Mouse (Mus musculus) urinary bladder, adult 18-20 months (tissue): ENCODE results near the gene Chil4.
"Not testable (repeated sequence)": the region's sequence is repeated elsewhere in the genome, so short reads cannot be mapped to it uniquely, and the experiment has no call there.

ENCODE experiments used
- DNase-seq, 2 experiments: peaks; one replicate each; pipeline ENCODE4 v3.0.0; 2022; ENCODE audit warnings: low spot score in 2 of 2, mixed read lengths in 2 of 2

Chil4 gene

DNA sequence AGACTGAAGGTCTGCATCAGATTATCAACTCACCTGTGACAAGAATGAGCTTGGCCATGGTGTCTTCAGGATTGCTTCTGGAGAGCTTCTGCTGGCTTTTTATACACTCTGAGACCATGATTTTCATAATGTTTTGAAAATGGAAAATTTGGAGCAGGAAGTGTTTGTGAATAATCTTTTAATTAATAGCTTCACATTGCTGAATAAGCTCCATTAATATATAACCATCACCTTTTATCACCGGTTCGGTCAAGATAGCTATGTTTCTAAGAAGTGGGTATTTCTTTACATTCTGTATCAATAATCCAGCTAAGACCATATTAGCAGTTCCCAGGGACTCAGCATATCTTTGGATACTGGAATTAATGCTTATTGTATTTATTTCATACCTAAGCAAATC, at the start of gene Chil4:
Gene Chil4, minus strand, starts transcription at position 101 of the 400 bp plus-strand sequence.
- DNase-seq: no peak

DNA sequence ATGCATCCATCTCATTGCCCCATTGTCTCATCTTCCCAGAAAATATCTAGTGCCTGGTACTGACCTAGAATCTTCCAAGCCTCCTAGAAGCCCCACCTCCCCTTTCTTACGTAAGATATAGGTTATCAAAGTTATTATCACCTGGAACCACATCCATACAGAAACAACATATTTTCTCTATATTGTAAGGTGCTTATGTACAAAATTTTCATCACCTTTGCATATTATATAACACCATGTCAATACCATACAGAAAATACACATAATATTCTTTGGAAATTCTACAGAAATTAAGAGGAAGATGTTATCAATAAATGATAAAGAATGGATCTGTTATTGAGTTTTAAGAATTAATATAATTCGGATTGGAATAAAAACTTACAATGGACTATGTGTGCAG, 46.5 kb upstream of the Chil4 start:
- no peak for DNase-seq

DNA sequence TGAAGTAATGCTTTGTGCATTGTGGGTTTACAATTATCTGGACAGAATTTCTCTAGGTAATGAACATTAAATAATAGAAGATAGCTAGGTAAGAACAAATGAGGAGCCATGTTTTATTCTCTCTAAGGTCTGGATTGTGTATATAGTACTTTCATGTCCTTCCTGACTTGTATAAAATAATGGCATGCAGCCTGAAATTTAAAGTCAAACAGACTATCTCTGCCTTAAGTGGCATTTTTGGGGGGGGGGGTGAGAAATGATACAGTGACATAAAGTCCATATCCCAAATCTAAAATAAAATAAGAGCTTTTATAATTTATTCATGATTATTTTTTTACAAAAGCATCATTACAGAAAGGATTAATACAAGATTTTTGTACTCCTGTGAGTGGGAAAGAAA, 45.5 kb upstream of the Chil4 start:
- no peak for DNase-seq

DNA sequence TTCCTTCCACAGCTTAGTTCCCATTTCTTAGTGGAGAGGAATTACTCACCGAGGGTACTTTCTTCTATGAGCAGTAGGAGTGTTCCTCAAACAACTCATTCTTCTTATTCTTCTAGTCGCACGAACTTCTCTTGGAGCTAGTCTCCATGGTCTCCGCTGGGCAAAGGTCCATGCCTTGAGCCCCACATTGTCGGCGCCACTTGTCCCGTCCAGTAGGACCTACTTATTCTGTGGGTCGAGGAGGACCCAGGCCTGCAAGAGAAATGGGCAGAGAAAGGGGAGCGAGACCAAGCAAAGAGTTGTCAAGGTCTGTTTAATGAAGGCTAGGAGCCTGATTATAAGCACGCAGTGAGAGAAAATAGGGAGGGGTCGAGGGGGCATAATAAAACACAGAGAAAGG, 37.8 kb upstream of the Chil4 start:
- not testable (repeated sequence) for DNase-seq

DNA sequence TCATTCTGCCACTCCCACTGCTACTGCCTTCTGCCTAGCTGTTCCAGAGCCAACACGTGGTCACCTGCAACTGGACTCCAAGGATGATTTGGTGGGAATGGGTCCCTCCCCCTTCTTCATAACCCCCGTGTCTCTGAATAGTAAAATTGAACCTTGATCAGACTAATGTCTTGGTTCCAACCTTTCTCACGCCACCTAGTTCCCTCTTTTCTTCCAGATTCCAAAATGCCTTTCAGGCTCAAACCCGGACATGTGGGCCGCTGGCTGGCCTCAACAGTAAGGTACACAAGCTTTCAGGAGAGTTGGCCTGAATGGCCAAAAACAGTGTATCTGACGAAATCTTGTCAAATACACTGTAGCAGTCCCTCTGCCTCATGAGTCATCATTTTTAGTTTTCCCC, 33.4 kb upstream of the Chil4 start:
- no peak for DNase-seq

DNA sequence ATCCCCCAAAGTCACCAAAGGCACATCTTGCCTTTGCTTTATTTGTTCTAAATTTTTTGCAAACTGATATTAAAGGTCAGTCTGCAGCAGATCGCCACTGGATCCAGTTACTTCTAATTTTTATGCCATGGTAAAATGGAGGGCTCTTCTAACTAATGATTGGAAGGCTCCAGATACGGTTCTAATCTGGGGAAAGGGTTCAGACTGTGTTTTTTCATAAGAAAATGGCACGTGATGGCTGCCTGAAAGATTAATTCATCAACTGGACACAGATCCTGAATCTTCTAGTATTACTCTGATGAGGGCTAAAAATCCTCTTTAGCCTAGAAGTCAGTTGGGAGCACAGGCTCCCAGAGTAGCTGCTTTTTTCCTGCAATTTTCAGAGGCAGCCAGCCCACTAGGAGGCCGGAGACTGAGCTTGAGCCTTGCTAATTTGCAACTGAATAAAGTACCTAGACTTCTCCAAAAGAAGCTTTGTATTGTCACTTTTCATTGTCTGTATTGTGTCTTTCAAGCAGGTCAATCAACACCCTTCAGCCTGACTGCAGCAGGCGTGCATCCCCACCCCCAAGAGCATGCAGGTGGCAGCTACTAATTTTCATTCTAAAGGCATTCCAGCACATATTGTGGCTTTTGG, 31.6 kb upstream of the Chil4 start:
- not testable (repeated sequence) for DNase-seq

DNA sequence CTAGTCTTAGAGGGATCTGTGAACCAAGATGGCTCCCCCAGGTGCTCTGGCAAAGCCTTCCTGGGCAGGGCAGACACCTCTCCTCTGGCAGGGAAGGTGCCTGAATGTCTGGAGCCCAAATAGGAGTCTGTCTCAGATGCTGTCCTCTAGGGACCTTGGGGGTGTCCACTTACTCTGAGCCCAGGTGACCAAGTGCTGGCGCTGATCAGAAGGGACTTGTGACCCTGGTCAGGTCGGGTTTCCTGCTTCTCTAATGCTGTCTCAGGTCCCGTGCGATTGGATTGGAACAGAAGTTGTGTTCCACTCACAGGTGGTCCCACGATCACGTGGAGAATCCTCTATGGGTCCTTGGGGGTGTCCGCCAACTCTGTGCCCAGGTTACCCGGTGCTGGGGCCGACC, 28.1 kb upstream of the Chil4 start:
- not testable (repeated sequence) for DNase-seq

DNA sequence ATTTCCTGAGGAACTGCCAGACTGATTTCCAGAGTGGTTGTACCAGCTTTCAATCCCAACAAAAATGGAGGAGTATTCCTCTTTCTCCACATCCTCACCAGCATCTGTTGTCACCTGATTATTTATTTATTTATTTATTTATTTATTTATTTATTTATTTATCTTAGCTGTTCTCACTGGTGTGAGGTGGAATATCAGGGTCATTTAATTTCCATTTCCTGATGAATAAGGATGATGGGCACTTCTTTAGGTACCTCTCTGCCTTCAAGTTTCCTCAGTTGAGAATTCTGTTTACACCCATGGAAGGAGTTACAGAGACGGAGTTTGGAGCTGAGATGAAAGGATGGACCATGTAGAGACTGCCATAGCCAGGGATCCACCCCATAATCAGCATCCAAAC, 20.9 kb upstream of the Chil4 start:
- DNase-seq: not testable (repeated sequence)

DNA sequence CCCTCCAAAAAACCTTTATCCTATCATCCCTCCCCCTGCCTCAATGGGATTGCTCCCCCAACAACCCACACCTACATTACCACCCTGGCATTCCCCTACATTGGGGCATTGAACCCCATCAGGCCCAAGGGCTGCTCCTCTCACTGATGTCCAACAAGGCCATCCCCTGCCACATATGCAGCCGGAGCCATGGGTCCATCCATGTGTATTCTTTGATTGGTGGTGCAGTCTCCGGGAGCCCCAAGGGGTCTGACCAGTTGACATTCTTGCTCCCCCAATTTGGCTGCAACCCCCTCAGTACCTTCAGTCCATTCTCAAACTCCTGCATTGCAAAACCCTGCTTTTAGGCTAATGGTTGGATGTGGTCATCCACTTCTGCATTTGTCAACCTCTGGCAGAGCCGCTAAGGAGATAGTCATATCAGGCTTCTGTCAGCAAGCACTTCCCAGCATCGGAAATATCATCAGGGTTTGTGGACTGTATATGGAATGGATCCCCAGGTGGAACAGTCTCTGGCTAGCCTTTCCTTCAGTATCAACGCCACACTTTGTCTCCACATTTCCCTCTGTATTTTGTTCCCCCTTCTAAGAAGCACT, 20.0 kb upstream of the Chil4 start:
- DNase-seq: no peak

DNA sequence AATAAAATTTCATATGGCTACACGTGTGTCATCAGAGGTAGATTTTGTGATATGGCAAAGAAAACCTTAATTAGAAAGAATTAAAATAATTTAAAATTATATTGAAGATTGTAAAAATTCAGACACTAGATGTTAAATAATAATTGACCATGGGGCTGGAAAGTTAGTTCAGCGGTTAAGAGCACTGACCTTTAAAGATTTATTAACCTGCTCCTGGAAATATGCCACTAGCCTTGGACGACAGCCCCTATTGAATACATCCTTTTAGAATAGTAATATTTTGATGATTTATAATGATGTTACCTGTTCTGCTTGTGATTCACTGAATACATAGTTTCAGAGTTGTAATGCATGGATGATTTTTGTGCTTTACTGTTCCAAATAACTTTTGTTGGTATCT, 4.1 kb upstream of the Chil4 start:
- not testable (repeated sequence) for DNase-seq

DNA sequence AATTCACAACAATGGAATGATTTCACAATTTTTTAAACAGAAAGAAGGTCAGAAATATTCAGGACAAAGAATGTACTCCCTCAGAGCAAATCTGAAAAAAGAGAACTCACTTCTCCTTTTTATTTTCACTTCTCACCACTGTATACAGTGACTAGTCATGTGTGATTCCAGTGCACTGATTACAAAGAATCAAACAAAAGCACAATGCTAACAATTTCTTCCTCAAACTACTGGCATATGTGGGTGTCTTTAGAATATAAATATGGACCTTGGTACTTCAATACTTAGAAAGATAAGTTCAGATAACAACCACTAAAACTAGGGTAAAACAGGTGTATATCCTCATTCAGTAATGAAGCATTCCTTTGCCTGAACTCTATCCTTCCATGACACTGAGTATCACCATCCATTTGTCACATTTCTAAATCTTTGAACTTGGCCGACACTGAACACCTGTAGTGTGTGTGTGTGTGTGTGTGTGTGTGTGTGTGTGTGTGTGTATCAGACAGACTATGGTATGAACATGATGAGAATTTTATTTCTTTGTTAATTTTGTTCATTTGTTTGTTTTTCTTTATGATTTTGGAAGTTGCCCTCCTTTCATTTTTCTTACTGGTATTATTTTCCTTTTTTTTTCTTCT, 2.4 kb upstream of the Chil4 start:
- no peak for DNase-seq

DNA sequence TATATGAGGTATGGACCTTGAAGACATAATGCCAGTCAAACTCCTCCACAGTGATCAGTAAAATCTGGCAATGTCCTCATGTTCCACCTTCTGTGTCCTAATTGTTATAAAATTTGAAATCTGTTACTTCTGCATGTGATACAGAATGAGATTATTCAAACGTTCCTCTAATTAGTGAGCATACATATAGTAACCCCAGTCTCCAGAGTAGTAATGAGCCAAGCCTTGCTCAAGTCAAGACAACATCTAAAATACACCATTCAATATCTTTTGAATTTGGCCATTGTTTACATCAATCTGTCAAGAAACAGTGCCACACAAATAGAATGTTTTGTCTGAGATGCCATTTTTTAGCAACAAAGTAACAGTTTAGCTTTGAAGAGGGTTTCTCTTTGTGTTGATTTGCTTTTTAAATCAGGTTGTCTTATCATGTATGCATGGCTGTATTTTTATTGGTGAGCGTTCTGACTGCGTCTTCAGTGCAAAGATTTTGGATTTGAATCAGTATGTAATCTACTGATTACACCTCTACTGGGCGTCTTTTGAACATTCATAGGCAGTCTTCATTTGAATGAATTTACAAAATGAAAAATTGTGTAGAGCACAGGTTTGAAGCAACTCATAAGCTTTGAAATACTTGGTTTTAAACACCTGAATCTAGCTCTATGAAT, 888 bp downstream of the Chil4 start:
- not testable (repeated sequence) for DNase-seq

DNA sequence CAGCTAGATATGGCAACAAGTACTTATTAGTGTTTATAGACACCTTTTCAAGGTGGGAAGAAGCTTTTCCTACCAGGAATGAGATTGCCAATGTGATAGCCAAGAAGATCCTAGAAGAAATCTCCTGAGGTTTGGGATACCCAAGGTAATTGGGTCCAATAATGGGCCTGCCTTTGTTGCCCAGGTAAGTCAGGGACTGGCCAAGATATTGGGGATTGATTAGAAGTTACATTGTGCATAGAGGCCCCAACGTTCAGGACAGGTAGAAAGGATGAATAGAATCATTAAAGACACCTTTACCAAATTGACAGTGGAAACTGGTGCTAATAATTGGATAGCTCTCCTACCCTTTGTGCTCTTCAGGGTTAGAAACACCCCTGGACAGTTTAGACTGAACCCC, 21.3 kb downstream of the Chil4 start:
- not testable (repeated sequence) for DNase-seq

DNA sequence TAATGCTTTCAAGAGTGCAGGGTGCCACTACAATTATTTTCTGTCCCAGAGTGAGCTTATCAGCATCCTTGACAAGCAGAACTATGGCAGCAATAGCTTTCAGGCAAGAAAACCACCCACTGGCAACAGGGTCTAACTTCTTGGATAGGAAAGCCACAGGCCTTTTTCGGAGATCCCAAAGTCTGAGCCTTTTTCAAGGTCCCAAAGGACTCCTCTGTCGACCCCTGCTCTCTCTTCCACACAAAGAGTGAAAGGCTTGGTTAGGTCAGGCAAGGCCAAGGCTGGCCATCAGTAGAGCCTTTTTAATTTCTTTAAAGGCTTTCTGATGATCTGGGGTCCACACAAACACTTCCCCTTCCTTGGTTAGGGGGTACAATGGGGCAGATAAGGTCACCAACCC, 22.1 kb downstream of the Chil4 start:
- not testable (repeated sequence) for DNase-seq

DNA sequence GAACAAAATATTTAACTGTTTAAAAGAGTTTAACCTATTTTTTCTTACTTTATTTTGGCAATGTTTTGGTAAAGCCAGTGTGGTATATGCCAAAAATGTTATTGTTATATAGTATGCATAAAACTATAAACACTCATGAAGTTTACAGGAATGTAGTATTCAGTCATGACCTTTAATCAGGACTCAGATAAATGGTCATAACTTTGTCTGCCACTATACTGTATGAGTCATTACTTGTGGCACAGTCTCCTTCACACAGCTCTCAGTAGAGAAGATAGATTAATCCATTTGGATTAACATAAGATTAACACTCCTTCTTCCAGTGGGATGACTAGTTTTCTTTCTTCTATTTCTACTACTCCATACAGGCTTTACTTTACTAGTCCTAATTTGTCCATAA, 23.0 kb downstream of the Chil4 start:
- DNase-seq: no peak

DNA sequence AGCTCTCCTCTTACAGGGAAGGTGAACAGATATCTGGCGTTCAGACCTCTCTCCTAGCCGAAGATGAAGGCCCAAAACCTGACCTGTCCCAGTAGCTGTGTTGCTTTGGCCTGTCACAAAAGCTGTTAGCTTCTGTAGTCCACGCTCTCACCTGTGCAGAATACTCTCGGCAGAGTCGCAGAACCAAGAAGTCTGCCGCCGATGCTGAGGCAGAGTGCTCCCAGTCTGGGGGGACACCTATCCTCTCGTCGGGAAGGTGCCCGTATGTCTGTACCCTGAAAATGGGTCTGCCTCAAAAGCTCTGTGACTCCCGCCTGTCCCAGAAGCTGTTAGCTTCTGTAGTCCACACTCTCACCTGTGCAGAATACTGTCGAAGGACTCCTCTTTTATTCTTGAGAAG, 23.8 kb downstream of the Chil4 start:
- DNase-seq: no peak

DNA sequence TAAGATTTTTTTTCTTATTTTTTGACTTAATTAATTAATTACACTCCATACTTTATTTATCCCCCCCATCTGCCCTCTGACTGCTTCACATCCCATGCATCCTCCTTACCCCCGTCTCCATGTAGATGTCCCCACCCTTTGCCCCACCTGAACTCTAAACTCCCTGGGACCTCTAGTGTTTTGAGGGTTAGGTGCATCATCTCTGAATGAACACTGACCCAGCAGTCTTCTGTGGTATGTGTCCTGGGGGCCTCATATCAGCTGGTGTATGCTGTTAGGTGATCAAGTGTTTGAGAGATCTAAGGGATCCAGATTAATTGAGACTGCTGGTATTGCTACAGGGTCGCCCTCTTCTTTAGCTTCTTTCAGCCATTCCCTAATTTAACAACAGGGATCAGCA, 31.3 kb downstream of the Chil4 start:
- DNase-seq: no peak

DNA sequence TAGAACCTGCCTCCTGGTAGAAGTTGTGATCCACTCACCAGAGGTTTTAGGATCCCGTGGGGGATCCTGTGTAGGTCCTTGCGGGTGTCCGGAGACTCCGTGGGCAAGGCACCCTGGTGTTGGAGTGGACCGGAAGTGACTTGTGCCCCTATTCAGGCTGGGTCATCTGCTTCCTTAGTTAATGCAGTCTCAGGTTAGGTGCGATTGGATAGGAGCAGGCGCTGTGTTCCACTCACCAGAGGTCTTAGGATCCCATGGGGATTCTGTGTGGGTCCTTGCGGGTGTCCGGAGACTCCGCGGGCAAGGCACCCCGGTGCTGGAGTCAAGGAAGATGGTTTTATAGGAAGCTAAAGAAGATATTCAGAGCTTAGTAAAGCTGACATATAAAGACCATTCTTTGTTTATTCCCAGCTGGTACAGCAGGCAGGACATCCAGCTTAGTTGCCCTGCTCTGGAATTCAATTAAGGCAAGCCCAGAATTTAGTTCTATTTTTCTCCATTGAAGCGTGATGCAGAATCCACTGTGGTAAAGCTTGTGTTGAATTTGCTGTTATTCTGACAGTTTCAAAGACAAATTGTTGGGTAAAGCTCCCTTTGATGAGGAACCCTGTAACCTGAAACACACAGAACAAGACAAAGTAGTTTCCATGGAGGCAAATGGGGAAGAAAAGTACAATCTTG, 41.7 kb downstream of the Chil4 start:
- DNase-seq: no peak

DNA sequence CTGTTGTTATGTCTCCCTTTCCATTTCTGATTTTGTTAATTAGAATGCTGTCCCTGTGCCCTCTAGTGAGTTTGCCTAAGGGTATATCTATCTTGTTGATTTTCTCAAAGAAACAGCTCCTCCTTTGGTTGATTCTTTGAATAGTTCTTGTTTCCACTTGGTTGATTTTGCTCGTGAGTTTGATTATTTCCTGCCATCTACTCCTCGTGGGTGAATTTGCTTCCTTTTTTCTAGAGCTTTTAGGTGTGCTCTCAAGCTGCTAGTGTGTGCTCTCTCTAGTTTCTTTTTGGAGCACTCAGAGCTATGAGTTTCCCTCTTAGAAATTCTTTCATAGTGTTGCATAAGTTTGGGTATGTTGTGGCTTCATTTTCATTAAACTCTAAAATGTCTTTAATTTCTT, 44.3 kb downstream of the Chil4 start:
- DNase-seq: not testable (repeated sequence)

DNA sequence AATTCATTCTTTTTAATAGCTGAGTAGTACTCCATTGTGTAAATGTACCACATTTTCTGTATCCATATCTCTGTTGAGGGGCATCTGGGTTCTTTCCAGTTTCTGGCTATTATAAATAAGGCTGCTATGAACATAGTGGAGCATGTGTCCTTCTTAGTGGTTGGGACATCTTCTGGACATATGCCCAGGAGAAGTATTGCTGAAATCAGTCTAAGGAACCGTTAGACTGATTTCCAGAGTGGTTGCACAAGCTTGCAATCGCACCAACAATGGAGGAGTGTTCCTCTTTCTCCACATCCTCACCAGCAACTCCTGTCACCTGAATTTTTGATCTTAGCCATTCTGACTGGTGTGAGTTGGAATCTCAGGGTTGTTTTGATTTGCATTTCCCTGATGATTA, 46.8 kb downstream of the Chil4 start:
- DNase-seq: not testable (repeated sequence)

DNA sequence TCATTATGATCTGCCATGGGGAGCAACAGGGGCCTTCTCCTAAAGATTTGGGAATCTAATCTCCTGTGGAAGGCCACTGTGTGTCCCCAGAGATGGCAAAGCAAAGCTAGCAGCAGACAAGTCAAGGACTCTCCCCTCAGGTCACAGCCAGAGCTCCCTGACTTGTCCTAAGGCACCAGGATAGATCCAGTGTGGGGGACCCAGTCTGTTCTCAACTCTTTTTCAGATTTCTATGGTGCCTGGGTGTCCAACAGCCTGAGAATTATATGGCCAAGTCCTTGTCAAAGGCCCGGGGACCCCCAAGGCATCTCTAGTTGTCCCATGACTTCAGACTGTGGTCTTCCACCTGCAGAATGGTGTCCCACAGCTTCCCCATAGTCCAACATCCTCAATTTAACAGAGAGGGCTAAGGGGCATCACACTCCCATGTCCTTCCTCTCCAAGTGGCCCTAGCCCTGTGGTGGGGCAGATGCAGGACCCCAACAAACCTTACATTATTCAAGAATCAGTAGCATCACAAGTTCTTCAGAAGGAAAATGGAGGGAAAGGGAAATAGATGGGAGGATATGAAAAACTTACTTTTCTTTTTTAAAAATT, 48.1 kb downstream of the Chil4 start:
- DNase-seq: no peak

DNA sequence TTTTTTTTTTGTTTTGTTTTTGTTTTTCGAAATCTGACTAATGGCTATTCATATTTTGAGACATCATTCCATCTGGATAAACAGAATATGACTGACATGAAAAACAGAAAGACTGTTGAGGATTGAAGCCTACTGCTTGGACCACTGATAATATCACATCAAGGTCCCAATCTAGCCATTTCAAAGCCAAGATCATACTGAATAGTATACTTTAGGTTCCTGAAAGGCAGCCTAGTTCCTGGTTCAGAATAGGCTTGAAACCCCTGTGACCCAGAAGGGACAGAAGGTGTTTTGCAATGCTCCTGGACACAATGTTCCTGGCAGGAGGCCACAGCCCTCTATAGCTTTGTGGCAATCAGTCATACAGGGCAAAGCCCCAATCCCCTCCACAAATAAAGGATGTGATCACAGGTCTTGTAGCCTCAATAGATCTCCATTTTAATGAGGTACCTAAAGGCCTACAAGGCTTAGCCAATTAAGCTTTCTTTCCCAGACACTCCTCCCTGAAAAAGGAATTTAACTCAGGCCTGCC, 48.7 kb downstream of the Chil4 start:
- no peak for DNase-seq
